Mouse (Mus musculus): ENCODE data around the gene Kras. TPM values are rescaled to one million over a fixed set of nuclear protein-coding genes. Genes with fewer than 3 reads are reported as not detected.

Kras gene
- total and polyA plus RNA-seq, 3 experiments: 5.9 to 32.8 (median 18.8) TPM

GRCm38 (mm10) chr6:145179665-145180064 lies 70.4 kb downstream of the Kras start:
- Histone ChIP-seq H3K4me1 (ENCODE audit: control insufficient read depth in 1 of 2, insufficient read depth in 2 of 2) (peaks cover 0 to 27% of the 10 kb centered on the region in 2 experiments; a peak in 2 of 4 replicates), H3K4me2 (ENCODE audit: insufficient read depth, low read depth, poor library complexity, severe bottlenecking) (no peak overlapping the region), H3K79me2 (replicated peaks; ENCODE audit: control insufficient read depth, extremely low read depth, insufficient read depth, poor library complexity, severe bottlenecking) (no peaks in the 10 kb centered on the region), H3K9ac (ENCODE audit: insufficient read depth, low read depth) (no peak overlapping the region), H3K27me3 (replicated peaks) (no peaks in the 10 kb centered on the region), H3K4me3 (replicated peaks in 1 of 3; ENCODE audit: low read depth in 2 of 3, low read length in 2 of 3, poor library complexity in 1 of 3) (no peak overlapping the region), H3K27ac (ENCODE audit: insufficient read depth, low read depth) (no peak overlapping the region), H3K36me3 (replicated peaks in 1 of 2; ENCODE audit: control insufficient read depth in 1 of 2, insufficient read depth in 1 of 2, low read length in 1 of 2) (peaks cover 19 to 42% of the 10 kb centered on the region in 2 experiments), H3K9me3 (replicated peaks; ENCODE audit: low read length) (no peaks in the 10 kb centered on the region)
- TF ChIP-seq MAX (IDR thresholded peaks at IDR 0.05; ENCODE audit: low read length): no peak
- TF ChIP-seq POLR2AphosphoS2 (IDR thresholded peaks at IDR 0.05; ENCODE audit: low read depth, low read length): no peak
- no peak for TF ChIP-seq UBTF (IDR thresholded peaks at IDR 0.05; ENCODE audit: low read depth, low read length)
- TF ChIP-seq IRF4 (IDR thresholded peaks at IDR 0.05; ENCODE audit: low read depth, low read length): no peak
- no peak for TF ChIP-seq JUND (conservative IDR thresholded peaks at IDR 0.05; ENCODE audit: low read depth, low read length)
- TF ChIP-seq TBP (conservative IDR thresholded peaks at IDR 0.05; ENCODE audit: low read depth, low read length): no peak
- no peak for TF ChIP-seq MXI1 (IDR thresholded peaks at IDR 0.05; ENCODE audit: low read depth, low read length)
- peak; percentile 59 to 80 for TF ChIP-seq CTCF (conservative IDR thresholded peaks at IDR 0.05 in 1 of 2, IDR thresholded peaks at IDR 0.05 in 1 of 2; ENCODE audit: low read depth in 2 of 2, low read length in 2 of 2)
- peak; percentile 71 for TF ChIP-seq RAD21 (IDR thresholded peaks at IDR 0.05; ENCODE audit: low read depth, low read length)
- TF ChIP-seq KAT2A (IDR thresholded peaks at IDR 0.05; ENCODE audit: insufficient replicate concordance, low read length): no peak
- no peak for TF ChIP-seq PAX5 (IDR thresholded peaks at IDR 0.05; ENCODE audit: low read length)
- TF ChIP-seq RCOR1 (conservative IDR thresholded peaks at IDR 0.05; ENCODE audit: low read depth, low read length): no peak
- TF ChIP-seq EP300 (IDR thresholded peaks at IDR 0.05; ENCODE audit: low read length): no peak
- no peak for TF ChIP-seq TCF12 (IDR thresholded peaks at IDR 0.05; ENCODE audit: low read depth, low read length)
- TF ChIP-seq MEF2A (IDR thresholded peaks at IDR 0.05; ENCODE audit: borderline replicate concordance, low read depth, low read length): no peak
- TF ChIP-seq MYC (IDR thresholded peaks at IDR 0.05; ENCODE audit: low read depth, low read length): no peak
- TF ChIP-seq USF2 (conservative IDR thresholded peaks at IDR 0.05; ENCODE audit: low read depth, low read length): no peak
- TF ChIP-seq ELF1 (IDR thresholded peaks at IDR 0.05; ENCODE audit: low read depth, low read length): no peak
- TF ChIP-seq ZC3H11A (IDR thresholded peaks at IDR 0.05; ENCODE audit: low read depth, low read length): peak; percentile 25; the same call in 1 of the 2 replicates
- TF ChIP-seq ZKSCAN1 (IDR thresholded peaks at IDR 0.05; ENCODE audit: borderline replicate concordance, low read depth, low read length): no peak
- no peak for TF ChIP-seq MAFK (IDR thresholded peaks at IDR 0.05; ENCODE audit: insufficient replicate concordance, low read length)
- no peak for TF ChIP-seq BHLHE40 (IDR thresholded peaks at IDR 0.05; ENCODE audit: low read depth, low read length)
- peak; percentile 83 for TF ChIP-seq SMC3 (IDR thresholded peaks at IDR 0.05; ENCODE audit: low read depth, low read length)
- TF ChIP-seq E2F4 (IDR thresholded peaks at IDR 0.05; ENCODE audit: insufficient replicate concordance, low read depth, low read length): no peak
- no peak for TF ChIP-seq POLR2A (IDR thresholded peaks at IDR 0.05; ENCODE audit: low read depth, low read length)
- no peak for TF ChIP-seq MAZ (IDR thresholded peaks at IDR 0.05; ENCODE audit: low read depth, low read length)
- no peak for TF ChIP-seq CHD1 (IDR thresholded peaks at IDR 0.05; ENCODE audit: low read depth, low read length)
- TF ChIP-seq ZMIZ1 (IDR thresholded peaks at IDR 0.05; ENCODE audit: low read depth, low read length): no peak
- dilution Hi-C loops (cut with MboI; ENCODE audit: extremely low pct_ligation_motif_present, extremely low pct_unique_long_range_greater_than_20kb, low sequenced_read_pairs): no loop called here
- in situ Hi-C loops (cut with MboI; ENCODE audit: low pct_ligation_motif_present, low pct_unique_long_range_greater_than_20kb, low sequenced_read_pairs): loop anchor here (5.0 kb wide), 1 partner anchor 87 kb away; no protein-coding TSS in a partner anchor
- DNase-seq (ENCODE audit: extremely low read depth): peak; percentile 66

All from CH12.LX (cell line).